Mouse (Mus musculus): ENCODE data around the gene Galnt7. TPM values are rescaled to one million over a fixed set of nuclear protein-coding genes. Genes with fewer than 3 reads are reported as not detected.

The Galnt7 gene
- 10 to 100 TPM; 19.3 to 21.3 TPM for total RNA-seq (2023)

GRCm38 (mm10) chr8:57652456-57653055 is at the start of gene Galnt7:
Gene Galnt7 (minus strand): TSS chr8:57653032.

GRCm38 (mm10) chr8:57511316-57512118 is 141.3 kb downstream of the Galnt7 start, which contains the start of gene Hmgb2:
Gene Hmgb2 (plus strand): TSS chr8:57511907.

GRCm38 (mm10) chr8:57487441-57488155 is 165.2 kb downstream of the Galnt7 start, which contains the start of gene Sap30:
Gene Sap30 (minus strand): TSS chr8:57487860.

Other genes starting within 250 kb of the Galnt7 start
- gene Scrg1, start 197.1 kb downstream of the Galnt7 start, total RNA-seq (2023): not detected
- gene Sap30, start 165.2 kb downstream of the Galnt7 start, total RNA-seq (2023): 10 to 100 TPM; 11.5 to 14.2 TPM
- gene Hmgb2, start 141.1 kb downstream of the Galnt7 start, total RNA-seq (2023): 100 to 1,000 TPM; 160 to 203 TPM

Measured in B cell, adult 67 days (primary cell).